Mouse (Mus musculus) embryo, embryonic 9.5 days (tissue): ENCODE results near the gene Ubxn7.

Source experiments
- DNase-seq: peaks from one replicate; pipeline ENCODE4 v3.0.0-alpha.2; 2017; ENCODE audit errors: extremely low spot score

Gene Ubxn7

DNA sequence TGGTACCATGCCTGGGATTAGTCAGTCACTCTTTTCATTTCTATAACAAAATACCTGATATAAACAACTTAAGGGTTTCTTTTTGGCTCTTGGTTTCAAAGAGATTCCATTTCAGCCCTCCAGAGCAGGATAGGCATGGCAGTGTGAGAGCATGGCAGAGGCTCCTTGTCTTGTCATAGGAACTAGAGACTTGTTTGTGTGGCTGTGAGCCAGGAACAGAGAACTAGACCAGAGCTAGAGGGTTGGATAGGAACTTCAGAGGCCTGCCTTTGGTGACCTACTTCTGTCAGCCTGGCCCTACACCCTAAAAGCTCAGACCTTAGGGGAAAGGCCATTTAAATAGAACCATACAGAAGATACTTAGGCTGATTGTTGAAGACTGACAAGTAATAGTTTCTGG is 50.8 kb downstream of the Ubxn7 start:
- DNase-seq, result no peak

DNA sequence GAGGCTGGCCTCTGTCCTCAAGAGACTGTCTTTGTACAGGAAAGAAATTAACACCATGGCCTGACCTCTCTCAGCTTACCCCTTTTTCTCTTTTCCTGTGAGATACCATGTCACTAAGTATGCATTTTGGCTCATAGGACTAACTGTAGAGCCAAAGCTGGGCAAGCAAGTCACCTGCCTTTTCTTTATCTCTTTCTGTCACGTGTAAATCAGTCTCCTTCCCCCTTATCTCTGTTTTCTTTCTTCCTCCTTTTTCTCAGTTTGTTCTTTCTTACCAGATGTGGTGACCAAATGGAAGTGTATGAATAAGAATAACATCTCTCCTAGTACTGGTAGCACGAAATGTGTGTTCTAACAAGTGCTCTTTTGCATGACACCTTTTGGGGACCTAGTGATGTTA is 52.8 kb downstream of the Ubxn7 start:
- DNase-seq, result no peak

DNA sequence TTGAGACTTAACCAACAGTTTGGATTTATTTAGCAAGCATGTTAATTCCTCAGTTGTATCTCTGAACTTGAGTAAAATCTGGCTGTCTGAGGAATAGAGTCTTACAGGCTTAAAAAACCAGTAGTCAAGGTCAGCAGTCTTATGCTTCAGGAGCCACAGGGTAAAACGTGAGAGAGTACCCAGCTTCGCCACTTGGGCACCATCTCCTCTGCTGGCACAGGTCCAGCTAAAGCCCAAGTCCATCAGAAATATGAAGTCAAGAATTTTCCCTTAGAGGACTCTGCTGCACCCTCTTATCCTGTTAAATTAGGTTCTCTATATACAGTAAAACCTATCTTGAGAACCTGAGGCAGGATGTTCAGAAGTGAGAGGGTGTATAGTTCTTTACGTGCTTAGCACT is 54.8 kb downstream of the Ubxn7 start:
- DNase-seq, result no peak

DNA sequence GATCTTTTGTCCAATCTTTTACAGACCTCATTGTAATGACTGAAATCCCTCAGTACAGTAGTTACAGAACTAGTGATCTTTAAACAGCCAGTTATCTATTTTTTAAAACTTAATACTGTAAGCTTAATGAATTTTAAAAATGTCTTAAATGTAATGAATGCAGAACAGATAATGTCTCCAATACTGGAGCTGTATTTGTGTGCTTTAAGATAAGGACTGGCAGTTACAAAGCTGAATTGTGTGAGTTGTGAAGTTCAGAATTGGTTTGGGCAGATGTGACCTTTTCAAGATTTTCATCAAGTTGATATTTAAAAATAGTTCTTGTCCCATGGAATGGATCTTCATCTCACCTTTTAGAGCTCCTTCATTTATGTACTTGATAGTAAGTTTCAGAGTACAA is 57.0 kb downstream of the Ubxn7 start:
- no peak for DNase-seq

DNA sequence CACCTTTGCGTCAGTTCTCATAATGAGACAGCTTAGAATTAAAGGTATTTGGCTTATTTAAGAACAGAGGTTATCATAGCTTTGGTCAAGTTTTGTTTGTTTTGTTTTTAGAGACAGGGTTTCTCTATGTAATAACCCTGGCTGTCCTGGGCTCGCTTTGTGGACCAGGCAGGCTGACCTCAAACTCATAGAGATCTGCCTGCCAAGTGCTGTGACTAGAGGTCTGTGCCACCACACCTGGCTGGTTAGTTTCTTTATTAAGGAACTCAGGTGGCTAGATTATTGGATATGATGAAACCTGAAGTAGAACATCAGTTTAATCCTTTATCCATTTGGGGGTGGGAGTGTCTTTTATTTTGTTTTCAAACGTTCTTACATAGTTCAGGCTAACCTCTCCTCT is 57.8 kb downstream of the Ubxn7 start:
- DNase-seq, result no peak

DNA sequence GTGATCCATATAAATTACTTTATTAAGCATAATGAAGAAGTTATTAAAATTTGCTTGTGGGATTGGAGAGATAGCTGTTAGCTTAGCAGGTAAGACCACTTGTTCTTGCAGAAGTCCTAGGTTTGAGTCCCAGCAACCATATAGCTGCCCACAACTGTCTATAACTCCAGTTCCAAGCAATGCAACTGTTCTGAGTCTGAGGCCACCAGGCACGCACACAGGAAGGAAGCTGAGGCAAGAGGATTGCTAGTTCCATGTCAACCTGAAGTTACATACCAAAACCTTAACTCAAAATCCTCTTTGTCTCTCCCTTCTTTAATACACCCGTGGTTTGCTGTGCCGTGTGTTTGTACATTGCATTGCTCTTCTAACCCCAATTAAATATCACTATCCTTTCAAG is 58.8 kb downstream of the Ubxn7 start:
- DNase-seq, result no peak

DNA sequence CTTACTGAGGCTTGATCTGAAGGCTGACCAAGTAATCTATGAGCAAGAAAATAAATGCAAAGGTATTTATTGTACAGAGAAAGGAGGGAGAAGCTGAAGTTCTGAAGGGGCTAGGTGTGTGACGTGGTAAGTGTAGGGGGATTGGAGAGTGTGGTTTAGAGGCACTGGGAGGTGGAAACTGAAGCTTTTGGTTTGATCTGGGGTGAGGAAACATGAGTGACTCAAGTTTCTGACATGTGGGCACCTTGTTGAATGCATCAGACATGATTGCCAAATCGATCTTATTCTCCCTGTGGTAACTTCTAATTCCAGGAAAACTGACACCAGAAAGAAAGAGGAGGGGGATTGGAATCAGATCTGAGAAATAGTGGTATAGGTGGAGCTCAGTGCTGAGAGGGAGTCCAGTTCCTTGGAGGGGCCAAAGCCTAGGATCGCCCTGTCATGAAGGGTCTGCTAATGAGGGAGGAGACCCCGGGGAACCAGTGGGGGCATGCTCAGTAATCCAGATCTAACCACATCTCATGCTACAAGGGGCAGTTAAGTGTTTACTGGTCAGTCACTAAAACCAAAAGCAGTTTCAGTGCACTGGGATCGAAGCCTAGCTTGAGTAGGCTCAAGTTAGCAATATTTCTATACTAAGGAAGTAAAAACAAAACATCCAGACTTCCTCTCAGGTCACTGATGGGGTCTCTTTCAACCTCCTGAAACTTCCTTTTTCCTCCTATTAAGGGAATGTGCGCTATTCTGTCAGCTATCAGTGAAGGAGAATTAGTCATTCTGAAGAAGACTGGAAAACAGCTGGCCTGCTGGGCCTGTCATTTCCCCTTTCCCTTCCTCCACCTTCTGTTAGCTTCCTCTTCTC is 63.9 kb downstream of the Ubxn7 start:
- no peak for DNase-seq

DNA sequence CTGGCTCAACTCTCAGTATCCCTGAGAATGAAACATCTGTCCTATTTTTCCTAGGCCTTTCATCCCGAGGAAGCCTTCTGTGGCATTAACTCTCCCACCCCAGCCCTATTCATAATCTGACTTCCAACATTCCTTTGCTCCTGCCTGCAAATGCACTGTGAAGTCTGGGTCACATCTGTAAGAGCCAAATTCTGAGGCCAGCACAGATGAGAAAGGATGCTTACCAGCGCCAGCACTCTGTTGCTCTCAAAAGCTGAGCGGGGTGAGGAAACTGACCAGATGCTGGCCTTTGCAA is 64.4 kb downstream of the Ubxn7 start:
- no peak for DNase-seq

DNA sequence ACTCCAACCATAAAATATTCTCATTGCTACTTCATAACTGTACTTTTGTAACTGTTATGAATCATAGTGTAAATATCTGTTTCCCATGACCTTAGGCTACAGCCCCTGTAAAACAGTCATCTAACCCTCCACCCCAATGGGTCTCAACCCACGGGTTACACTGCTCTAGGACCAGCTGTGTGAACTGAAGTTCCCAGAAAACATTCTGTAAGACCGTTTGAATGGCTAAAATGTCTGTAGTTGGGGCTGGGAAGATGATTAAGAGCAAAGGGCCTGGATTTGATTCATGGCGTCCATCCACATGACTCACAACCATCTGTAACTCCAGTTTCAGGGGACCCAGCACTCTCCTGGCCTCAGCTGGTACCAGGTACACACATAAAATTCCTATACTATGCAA is 66.1 kb downstream of the Ubxn7 start:
- DNase-seq, result no peak

DNA sequence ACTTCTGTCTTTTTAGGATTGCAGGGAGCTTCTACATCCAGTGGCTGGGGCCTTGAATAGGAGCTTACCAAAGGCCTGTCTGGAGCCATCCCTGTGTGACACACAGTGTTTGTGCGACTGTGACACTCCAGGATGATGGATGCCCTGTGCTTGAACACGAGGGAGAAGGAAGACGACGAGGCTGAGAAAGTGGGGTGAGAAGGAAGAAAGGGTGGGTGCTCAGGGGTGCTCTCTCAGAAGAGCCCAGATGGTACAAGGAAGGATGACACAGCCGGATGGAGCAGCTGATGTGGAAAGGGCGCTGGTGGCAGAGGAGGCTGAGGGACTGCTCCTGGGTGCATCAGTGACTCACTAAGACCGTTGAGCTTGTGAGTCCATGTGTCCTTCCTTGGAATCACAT is 68.2 kb downstream of the Ubxn7 start, which contains the start of gene Tm4sf19:
TSS of gene Tm4sf19 (plus strand) at position 240 of the 400 bp plus-strand sequence.
- DNase-seq, result no peak

DNA sequence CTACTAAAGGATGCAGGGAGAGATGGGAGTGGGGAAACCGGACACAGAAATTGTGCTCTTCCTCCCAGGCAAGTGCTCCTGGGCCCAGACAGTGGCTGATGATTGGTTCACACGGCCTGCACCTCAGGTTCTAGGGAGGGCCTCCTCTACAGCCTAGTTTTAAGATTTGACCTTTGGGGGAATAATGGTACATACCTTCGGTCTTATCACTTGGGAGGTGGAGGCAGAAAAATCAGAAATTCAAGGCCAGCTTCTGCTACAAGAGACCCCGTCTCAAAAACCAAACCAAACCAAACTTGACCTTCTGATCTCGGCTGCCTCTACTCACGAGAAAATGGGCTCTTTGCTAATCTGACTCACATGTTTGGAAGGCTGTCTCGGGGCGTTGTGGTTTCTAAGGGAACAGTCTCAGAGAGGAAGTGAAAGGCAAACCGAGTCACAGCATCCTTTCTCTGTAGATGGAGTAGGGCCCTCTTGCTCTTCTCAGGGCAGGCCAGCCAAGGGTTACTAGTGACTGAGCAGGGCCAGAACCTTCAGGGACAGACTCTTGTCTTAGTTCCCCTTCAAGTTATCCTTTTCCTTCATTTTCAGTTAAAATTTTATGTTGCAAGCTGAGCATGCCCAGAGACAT is 69.4 kb downstream of the Ubxn7 start:
- DNase-seq, result no peak

DNA sequence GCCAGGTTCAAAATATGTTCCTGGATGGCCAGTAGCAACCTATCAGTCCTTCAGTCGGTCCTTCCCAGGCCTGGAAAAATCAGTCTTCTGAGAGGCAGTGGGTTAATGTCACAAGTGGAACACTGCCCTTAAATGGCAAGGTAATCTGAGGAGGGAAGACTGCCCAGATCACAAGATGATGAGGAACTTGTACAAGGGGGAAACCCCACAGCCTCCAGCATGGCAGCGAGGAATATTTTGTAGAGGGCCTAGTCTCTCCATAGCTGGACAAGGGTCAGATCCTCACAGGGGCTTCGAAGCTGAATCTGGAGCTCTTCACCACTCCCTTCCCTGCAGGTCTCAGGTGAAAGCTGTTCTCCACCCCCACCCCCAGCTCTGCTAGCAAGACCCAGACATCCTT is 70.8 kb downstream of the Ubxn7 start:
- DNase-seq, result no peak

DNA sequence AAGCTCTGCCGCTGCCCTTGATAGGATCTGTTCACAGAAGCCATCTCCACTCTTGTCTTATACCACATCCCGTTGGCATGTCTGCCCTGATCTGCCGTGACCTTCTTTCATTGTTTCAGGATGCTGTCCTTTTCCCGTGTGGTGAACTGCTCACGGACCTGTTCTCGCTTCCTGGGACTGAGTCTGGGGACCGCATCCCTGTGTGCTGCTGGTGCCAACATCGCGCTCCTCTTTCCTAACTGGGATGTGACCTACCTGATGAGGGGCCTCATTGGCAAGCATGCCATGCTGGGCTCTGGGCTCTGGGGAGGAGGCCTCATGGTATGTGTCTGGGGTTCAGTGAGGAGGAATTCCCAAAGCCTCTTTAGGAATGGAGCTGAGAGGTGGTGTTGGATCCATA is 73.7 kb downstream of the Ubxn7 start:
- DNase-seq, result no peak

DNA sequence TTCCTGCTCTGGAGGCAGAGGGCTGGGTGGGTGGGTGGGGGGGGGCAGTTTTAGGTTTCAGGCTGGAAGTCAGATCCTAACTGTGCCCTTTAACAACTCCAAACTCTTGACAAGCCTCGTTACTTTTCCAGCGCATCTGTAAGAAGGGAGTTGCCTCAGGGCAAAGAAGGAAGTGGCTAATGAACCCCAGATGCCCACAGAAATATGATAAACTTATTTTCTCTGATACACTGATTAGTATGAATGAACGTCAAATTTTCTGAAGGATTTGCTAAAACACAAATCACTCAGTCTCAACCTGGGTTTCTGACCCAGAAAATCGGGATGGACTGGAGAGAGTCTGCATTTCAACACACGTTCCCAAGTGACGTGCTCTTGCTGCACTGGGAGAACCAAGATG is 74.6 kb downstream of the Ubxn7 start:
- no peak for DNase-seq

DNA sequence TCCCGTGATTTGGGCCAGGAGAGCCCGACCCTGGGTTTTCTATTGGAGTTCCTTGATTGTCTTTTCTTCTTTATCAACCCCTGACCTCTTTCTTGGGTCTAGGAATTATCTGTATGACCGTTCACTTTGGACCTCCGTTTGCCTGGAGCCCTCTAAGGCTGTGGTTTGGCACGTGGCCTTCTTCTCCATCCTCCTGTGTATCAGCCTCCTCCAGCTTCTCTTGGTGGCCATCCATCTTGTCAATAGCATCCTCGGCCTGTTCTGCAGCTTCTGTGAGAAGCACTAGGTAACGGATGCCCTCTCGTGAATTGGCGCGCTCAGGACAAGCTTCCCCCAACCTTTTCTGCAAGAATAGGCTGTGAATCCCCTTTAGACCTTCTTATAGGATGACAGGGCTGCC is 75.7 kb downstream of the Ubxn7 start:
- DNase-seq, result no peak

DNA sequence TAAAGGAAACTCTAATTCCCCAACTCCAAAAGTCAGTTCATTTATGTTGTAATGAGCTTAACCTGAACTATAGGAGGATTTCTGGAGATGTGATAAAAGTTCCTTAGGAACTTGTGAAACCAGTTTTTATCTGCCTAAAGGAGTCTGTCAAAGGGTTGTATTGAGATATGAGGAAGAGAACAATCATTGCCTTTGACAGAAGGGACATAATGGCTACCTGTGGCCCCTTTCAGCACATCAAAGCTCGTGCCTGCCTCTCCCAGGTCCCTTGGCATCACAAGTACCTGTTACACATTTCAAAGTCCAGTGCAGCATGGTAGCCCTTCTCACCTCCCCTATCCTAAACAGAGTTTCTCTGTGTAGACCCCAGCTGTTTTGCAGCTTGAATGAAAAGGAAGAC is 85.4 kb downstream of the Ubxn7 start:
- DNase-seq, result no peak

DNA sequence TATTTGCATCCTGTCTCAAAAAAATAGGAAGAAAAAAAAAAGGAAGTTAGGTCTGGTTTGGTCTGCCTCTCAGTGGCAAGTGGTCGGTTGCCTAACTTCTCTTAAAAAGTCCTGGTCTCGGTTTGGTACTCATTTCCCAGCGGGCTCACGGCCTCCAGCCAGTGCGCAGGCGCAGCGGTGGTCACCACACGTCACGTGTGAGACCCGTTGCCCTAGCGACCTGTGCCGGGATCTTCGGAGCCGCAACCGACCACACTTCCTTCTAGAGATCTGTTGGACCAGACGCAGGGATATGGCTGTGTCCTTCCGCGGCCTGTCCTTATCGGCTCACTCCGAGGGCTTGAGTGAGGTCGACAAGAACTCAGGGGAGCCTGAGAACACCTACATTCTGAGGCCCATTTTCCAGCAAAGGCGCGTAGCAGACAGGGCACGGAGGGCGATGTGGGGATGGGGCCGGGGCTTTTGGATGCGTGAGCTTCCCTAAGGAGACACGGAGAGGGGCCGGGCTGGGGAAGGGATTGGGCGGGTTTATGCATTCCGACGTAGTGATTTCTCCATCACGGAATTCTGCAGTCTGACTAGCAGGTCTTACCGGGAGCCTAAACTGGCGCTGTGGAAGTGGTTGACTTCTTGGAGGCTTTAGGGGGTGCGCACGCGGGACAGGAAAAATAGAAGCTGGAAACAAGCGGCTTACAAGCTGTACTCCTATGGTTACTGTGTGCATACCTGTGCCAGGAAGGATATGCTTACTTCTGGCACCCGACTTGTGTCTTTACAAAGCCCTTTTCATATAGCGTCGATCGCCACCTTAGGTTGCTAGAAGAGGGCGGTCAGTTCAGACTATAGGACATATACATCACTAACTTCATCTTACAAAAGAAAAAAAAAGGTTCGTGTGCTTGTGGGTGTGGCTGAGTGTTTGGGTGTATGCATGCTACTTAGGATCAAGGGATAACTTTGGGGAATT is 87.7 kb downstream of the Ubxn7 start, which contains the start of gene Tctex1d2:
TSS of gene Tctex1d2 (plus strand) at position 186 of the 967 bp plus-strand sequence.
- DNase-seq, result peak; percentile 92

DNA sequence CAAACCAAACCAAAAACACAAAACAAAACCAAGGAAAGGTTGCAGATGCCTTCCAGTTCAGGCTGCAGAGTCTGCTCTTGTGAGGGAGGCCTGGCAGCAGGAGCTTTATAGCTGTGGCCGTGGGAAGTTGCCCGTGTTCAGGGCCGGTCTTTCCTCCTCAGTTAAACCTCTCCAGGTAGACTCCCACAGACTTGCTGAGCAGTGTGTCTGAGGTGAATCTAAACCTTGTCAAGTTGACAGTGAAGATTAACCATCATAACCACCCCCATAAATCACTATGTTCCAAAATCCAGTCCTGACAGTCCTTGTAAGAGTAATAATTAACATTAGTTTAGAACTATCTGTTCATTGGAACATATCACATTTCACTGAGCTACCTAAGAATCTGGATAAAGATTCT is 95.4 kb downstream of the Ubxn7 start:
- DNase-seq, result no peak

DNA sequence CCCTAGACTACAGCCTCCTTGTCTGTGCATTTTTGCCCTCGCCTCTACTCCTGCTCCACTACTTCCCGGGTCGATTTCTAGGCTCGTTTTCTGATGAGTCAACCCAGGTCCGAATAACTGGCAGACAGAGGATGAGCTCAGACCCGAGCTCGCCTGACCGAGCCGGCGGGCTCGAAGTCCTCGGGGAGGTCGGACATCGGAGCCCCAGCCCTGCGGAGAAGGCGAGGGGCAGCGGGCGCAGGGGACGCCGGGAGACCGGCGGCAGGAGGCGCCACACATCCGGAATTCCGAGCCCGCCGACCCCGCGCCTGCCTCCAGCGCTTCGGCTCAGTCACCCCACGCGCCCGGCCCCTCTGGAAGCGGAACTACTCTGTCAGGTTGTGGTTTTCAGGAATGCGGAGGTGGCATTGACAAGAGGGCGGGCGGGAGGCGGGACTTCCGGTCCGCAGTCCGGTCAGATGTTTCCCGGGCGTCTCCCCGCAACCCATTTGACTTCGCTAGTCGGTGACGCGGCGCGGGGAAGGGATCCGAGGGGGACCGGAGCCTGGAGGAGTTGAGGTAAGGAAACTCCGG is 98.5 kb downstream of the Ubxn7 start, which contains the start of gene Pcyt1a:
TSS of gene Pcyt1a (plus strand) at position 448 of the 573 bp plus-strand sequence.
- peak; percentile 94 for DNase-seq

DNA sequence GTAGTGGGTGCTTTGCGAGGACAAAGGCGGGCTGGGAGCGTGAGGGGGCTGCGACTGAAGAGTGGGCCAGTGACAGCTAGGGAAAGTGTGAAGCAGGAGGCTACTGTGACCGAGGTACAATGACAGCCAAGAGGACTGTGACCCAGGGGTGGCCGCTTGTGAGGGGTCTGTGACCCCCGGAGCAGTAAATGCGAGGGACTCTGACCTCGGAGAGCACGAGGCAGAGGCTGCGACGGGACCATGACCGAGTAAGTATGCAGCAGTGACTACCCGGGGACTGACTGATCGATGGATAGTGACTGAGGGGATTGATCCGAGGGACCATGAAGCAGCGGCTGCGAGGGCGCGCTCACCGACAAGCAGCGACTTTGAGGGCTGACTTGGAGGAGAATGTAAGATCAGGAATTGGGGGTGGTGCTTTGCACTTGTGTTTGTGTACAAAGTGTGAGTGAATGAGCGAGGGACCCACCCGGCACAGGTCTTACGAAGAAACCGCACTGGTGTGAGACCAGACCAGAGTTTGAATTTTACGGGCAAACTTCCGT is 99.1 kb downstream of the Ubxn7 start:
- no peak for DNase-seq

DNA sequence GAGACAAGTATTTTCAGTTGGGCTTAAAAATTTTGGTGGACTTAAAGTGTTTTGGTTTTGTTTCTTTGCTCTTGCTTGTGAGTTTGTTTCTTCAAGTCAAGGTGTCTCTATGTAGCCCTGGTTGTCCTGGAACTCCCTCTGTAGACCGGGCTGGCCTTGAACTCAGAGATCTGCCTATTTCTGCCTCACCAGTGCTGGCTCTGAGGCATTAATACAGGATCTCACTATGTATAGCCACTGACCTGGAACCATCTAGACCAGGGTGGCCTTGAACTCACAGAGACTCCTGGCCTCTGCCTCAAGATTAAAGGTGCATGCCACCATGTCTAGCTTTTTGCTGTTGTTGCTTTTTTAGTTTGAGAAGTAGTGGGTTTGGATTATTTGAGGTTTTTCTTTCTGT is 99.9 kb downstream of the Ubxn7 start:
- no peak for DNase-seq

DNA sequence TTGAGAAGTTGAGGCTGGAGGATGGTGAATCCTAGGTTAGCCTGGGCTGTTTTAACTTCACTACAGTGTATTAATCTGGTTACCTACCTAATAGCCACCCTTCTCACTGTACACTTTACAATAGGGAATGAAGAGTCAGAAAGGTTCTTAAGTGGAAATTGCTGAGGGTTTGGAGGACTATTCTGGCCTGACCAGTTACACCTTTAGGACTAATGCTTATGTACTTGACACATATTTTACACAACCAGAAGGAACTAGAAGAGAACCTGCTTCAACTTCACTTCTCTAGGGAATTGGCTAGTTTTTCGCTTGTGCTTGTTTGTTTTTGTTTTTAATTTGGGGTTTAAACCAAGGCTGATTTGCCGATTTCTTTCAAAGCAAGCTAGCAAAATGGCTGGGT is 101.1 kb downstream of the Ubxn7 start:
- no peak for DNase-seq
